Mouse (Mus musculus): ENCODE measurements around the gene Odf2. TPM values are rescaled to one million over a fixed set of nuclear protein-coding genes. Genes with fewer than 3 reads are reported as not detected.
"Not testable (repeated sequence)": the region's sequence is repeated elsewhere in the genome, so short reads cannot be mapped to it uniquely, and the experiment has no call there.

Odf2 gene
- polyA plus RNA-seq, 1 experiment: 264 TPM

DNA sequence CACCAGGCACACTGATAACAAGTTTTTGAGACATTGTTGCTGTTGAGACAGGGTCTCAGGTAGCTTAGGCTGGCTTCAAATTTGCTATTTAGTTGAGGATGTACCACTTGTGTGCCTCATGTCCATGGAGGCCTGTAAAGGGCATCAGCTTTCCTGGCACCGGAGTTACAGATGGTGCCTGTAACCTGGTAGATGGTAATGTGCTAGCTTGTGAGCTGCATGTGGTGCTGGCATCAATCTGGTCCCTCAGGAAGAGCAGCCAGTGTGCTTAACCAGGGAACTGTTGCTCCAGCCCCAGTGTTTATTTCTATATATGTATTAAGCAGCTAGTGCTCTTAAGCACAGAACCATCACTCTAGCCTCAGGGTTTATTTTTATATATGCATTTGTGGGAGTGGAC is 7.0 kb downstream of the Odf2 start:
- Histone ChIP-seq H3K4me3 (replicated peaks; ENCODE audit: insufficient read depth, low read depth, low read length) (no peak overlapping the region), H3K4me1 (ENCODE audit: control insufficient read depth, insufficient read depth, low read length) (peaks cover 34% of the 10 kb centered on the region), H3K27ac (ENCODE audit: insufficient read depth, low read length) (no peak overlapping the region; the same call in 1 of the 2 replicates), H3K27me3 (ENCODE audit: control insufficient read depth, insufficient read depth, low read length) (no peaks in the 10 kb centered on the region)
- peak; percentile 51 to 81 for DNase-seq
- 15% methylated on average over 1 of the region's 1 CpGs for WGBS
- TF ChIP-seq POLR2A (IDR thresholded peaks at IDR 0.05; ENCODE audit: borderline replicate concordance, insufficient read depth, low read length): no peak
- no peak for TF ChIP-seq CTCF (IDR thresholded peaks at IDR 0.05; ENCODE audit: borderline replicate concordance, insufficient read depth, low read depth, low read length)

DNA sequence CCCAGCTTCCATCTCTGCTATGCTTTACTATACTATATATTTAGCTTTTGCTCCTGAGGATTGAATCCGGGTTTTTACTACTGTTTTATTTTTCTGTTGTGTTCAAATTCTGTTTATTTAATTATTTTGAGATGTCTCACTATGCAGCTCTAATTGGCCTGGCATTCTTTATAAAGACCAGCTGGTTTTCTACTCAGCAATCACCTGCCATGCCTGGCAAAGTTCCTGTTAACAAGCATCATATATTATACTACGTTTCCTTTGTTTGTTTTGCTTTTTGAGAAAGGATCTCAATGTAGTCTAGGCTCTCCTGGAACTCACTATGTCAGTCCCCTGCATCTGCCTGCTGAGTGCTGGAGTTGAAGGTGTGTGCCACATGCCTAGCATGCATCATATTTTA is 8.3 kb downstream of the Odf2 start:
- TF ChIP-seq POLR2A (IDR thresholded peaks at IDR 0.05; ENCODE audit: borderline replicate concordance, insufficient read depth, low read length) (no peak), CTCF (IDR thresholded peaks at IDR 0.05; ENCODE audit: borderline replicate concordance, insufficient read depth, low read depth, low read length) (no peak)
- whole genome bisulfite sequencing: 16% methylated on average over 2 of the region's 2 CpGs
- Histone ChIP-seq H3K4me1 (ENCODE audit: control insufficient read depth, insufficient read depth, low read length) (peaks cover 38% of the 10 kb centered on the region), H3K27me3 (ENCODE audit: control insufficient read depth, insufficient read depth, low read length) (no peaks in the 10 kb centered on the region), H3K4me3 (replicated peaks; ENCODE audit: insufficient read depth, low read depth, low read length) (no peak overlapping the region), H3K27ac (ENCODE audit: insufficient read depth, low read length) (no peak overlapping the region)
- peak in 1 of 2 experiments; percentile 61 for DNase-seq

DNA sequence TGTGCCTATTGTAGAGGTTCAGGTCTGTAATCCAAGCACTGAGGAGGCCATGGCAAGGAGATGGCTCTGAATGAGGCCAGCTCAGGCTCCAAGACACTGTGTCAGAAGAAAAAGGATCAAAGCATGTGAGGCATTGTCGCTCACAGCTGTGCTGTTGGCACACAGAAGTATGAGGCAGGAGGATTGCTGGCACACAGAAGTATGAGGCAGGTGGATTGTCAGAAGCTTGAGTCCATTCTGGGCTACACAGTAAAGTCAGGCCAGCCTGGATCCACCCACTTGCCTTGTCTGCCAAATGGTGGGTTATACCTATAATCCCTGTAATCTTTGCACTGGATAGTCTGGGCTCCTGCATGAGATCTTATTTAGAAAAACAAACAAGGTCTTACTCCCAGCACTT is 9.1 kb downstream of the Odf2 start:
- WGBS: 16% methylated on average over 1 of the region's 1 CpGs
- DNase-seq: peak in 1 of 2 experiments; percentile 44
- Histone ChIP-seq H3K4me3 (replicated peaks; ENCODE audit: insufficient read depth, low read depth, low read length) (no peak overlapping the region), H3K27ac (ENCODE audit: insufficient read depth, low read length) (0 out of 2 replicates have a peak overlapping the region, but pooled peaks have one; percentile 55), H3K27me3 (ENCODE audit: control insufficient read depth, insufficient read depth, low read length) (no peaks in the 10 kb centered on the region), H3K4me1 (ENCODE audit: control insufficient read depth, insufficient read depth, low read length) (peaks cover 36% of the 10 kb centered on the region)
- TF ChIP-seq POLR2A (IDR thresholded peaks at IDR 0.05; ENCODE audit: borderline replicate concordance, insufficient read depth, low read length) (no peak), CTCF (IDR thresholded peaks at IDR 0.05; ENCODE audit: borderline replicate concordance, insufficient read depth, low read depth, low read length) (no peak)

DNA sequence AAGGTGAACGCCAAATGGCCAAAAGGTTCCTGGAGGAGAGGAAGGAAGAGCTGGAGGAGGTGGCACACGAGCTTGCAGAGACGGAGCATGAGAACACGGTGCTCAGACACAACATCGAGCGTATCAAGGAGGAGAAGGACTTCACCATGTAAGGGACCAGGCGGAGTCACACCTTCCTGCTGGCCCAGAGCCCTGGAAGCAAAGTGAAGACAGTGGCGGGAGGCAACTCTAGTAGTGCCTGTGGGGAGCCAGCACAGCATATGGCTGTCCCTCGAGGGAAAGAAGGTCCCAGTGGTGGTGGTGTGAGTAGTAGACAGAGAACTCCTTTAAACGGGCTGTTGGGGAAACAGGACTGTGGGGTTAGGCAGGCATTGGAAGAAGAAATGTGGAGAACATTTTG is 13.2 kb downstream of the Odf2 start:
- peak overlapping the region; percentile 2; the same call in 1 of the 2 replicates for H3K27ac ChIP-seq (ENCODE audit: insufficient read depth, low read length)
- no peak overlapping the region for H3K4me3 ChIP-seq (replicated peaks; ENCODE audit: insufficient read depth, low read depth, low read length)
- TF ChIP-seq CTCF (IDR thresholded peaks at IDR 0.05; ENCODE audit: borderline replicate concordance, insufficient read depth, low read depth, low read length) (no peak), POLR2A (IDR thresholded peaks at IDR 0.05; ENCODE audit: borderline replicate concordance, insufficient read depth, low read length) (no peak)
- H3K4me1 ChIP-seq (ENCODE audit: control insufficient read depth, insufficient read depth, low read length): peaks cover 27% of the 10 kb centered on the region
- 20% methylated on average over 10 of the region's 10 CpGs for WGBS
- no peaks in the 10 kb centered on the region for H3K27me3 ChIP-seq (ENCODE audit: control insufficient read depth, insufficient read depth, low read length)
- DNase-seq: peak; percentile 55 to 61

DNA sequence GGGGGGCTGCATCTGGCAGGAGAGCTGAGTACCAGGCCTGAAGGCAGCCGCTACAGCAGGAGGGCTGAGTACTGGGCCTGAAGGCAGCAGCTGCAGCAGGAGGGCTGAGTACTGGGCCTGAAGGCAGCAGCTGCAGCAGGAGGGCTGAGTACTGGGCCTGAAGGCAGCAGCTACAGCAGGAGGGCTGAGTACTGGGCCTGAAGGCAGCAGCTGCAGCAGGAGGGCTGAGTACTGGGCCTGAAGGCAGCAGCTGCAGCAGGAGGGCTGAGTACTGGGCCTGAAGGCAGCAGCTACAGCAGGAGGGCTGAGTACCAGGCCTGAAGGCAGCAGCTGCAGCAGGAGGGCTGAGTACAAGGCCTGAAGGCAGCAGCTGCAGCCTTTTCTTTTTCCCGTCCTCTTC is 19.1 kb downstream of the Odf2 start:
- not testable (repeated sequence) for H3K4me1 ChIP-seq (ENCODE audit: control insufficient read depth, insufficient read depth, low read length); H3K27ac ChIP-seq (ENCODE audit: insufficient read depth, low read length); DNase-seq; H3K4me3 ChIP-seq (replicated peaks; ENCODE audit: insufficient read depth, low read depth, low read length); H3K27me3 ChIP-seq (ENCODE audit: control insufficient read depth, insufficient read depth, low read length)
- whole genome bisulfite sequencing: 61% methylated on average over 2 of the region's 2 CpGs

DNA sequence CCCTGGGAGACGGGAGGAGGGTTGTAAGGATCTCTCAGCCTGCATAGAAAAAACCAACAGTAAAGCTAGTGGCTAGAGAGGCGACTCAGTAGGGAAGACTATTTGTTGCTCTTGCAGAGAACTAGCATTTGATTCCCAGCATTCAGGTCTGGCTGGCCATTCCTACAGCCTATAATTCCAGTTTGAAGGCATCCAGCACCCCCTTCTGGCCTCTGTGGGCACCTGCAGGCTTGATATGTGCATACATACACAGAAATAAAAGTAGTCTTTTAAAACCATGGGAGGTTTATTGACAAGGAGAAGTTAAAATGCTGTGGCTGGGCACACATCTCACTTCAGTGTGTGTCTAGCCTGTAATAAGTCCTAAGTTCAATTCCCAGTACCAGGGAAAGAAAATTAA is 21.0 kb downstream of the Odf2 start:
- Histone ChIP-seq H3K27me3 (ENCODE audit: control insufficient read depth, insufficient read depth, low read length) (no peaks in the 10 kb centered on the region), H3K4me3 (replicated peaks; ENCODE audit: insufficient read depth, low read depth, low read length) (no peak overlapping the region), H3K4me1 (ENCODE audit: control insufficient read depth, insufficient read depth, low read length) (no peaks in the 10 kb centered on the region), H3K27ac (ENCODE audit: insufficient read depth, low read length) (no peak overlapping the region)
- TF ChIP-seq CTCF (IDR thresholded peaks at IDR 0.05; ENCODE audit: borderline replicate concordance, insufficient read depth, low read depth, low read length): peak; percentile 46; the same call in 1 of the 2 replicates
- no peak for TF ChIP-seq POLR2A (IDR thresholded peaks at IDR 0.05; ENCODE audit: borderline replicate concordance, insufficient read depth, low read length)
- WGBS: 94% methylated on average over 2 of the region's 2 CpGs
- DNase-seq: no peak

DNA sequence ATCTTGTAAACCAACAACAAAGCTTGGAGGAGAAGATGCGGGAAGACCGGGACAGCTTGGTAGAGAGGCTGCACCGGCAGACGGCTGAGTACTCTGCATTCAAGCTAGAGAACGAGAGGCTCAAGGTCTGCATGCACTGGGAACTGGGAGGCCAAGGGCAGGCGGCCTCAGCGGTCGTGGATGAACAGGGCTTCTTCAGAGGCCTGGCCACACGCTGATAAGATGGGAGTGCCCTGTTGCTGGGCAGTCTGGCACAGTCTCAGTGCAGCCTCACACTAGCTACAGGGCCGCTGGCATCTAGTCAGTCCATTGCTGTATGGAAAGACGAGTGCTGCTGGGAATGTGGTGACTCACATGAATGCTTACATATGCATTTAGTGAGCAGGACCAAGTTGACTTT is 28.6 kb downstream of the Odf2 start:
- WGBS: 70% methylated on average over 11 of the region's 11 CpGs
- H3K27ac ChIP-seq (ENCODE audit: insufficient read depth, low read length): no peak overlapping the region
- peaks cover 7% of the 10 kb centered on the region for H3K4me1 ChIP-seq (ENCODE audit: control insufficient read depth, insufficient read depth, low read length)
- no peak for TF ChIP-seq POLR2A (IDR thresholded peaks at IDR 0.05; ENCODE audit: borderline replicate concordance, insufficient read depth, low read length)
- TF ChIP-seq CTCF (IDR thresholded peaks at IDR 0.05; ENCODE audit: borderline replicate concordance, insufficient read depth, low read depth, low read length): no peak
- H3K27me3 ChIP-seq (ENCODE audit: control insufficient read depth, insufficient read depth, low read length): no peaks in the 10 kb centered on the region
- no peak for DNase-seq
- no peak overlapping the region for H3K4me3 ChIP-seq (replicated peaks; ENCODE audit: insufficient read depth, low read depth, low read length)

DNA sequence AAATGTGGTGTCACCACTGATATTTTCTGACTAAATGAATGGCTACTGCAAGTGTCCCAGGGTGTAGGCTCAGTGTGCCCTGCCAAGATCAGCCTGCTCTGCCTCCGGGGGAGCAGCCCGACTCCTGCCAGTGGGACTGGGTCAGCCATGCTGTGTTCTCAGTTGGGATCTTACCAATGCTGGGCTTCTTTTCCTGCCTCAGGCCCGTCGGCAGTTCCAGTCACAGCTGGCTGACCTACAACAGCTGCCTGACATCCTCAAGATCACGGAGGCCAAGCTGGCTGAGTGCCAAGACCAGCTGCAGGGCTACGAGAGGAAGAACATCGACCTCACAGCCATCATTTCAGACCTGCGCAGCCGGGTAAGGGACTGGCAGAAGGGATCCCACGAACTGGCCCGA is 33.0 kb downstream of the Odf2 start:
- H3K27ac ChIP-seq (ENCODE audit: insufficient read depth, low read length): peak overlapping the region; percentile 11; the same call in 1 of the 2 replicates
- TF ChIP-seq CTCF (IDR thresholded peaks at IDR 0.05; ENCODE audit: borderline replicate concordance, insufficient read depth, low read depth, low read length): no peak
- no peak for TF ChIP-seq POLR2A (IDR thresholded peaks at IDR 0.05; ENCODE audit: borderline replicate concordance, insufficient read depth, low read length)
- H3K4me1 ChIP-seq (ENCODE audit: control insufficient read depth, insufficient read depth, low read length): peaks cover 9% of the 10 kb centered on the region
- H3K27me3 ChIP-seq (ENCODE audit: control insufficient read depth, insufficient read depth, low read length): no peaks in the 10 kb centered on the region
- H3K4me3 ChIP-seq (replicated peaks; ENCODE audit: insufficient read depth, low read depth, low read length): no peak overlapping the region
- 7% methylated on average over 11 of the region's 11 CpGs for WGBS
- peak; percentile 53 to 60 for DNase-seq

All from cerebellum, adult 2 months (tissue).